Mouse (Mus musculus) forebrain, embryonic 16.5 days (tissue): ENCODE results near the gene Dpm1. TPM values are rescaled to one million over a fixed set of nuclear protein-coding genes. Genes with fewer than 3 reads are reported as not detected.
A peak's percentile ranks its signal among the peaks of the same experiment; 100 is the strongest.

Experiments used
- ATAC-seq: fragments of 200-750 bp; cut with Nextera tagmentation; 2 replicates; pipeline ENCODE4 v1.8.0; 2017; ENCODE audit warnings: mild to moderate bottlenecking, moderate library complexity
- H3K27ac ChIP-seq: fragments of 300-500 bp; sonication (generic); 2 replicates; pipeline ENCODE4 v1.5.1; 2014; ENCODE audit warnings: low read length, control low read depth
- H3K27me3 ChIP-seq: fragments of 300-500 bp; sonication (generic); replicated peaks from 2 replicates; pipeline ENCODE4 v1.6.1; 2014; ENCODE audit warnings: low read length; ENCODE audit not compliant: control insufficient read depth, insufficient read depth
- H3K36me3 ChIP-seq: fragments of 300-500 bp; sonication (generic); 2 replicates; pipeline ENCODE4 v1.6.1; 2014; ENCODE audit not compliant: control insufficient read depth, insufficient read depth
- H3K4me1 ChIP-seq: fragments of 300-500 bp; sonication (generic); replicated peaks from 2 replicates; pipeline ENCODE4 v1.6.1; 2014; ENCODE audit warnings: low read length; ENCODE audit not compliant: control insufficient read depth, insufficient read depth
- H3K4me2 ChIP-seq: fragments of 300-500 bp; sonication (generic); 2 replicates; pipeline ENCODE4 v1.6.1; 2014; ENCODE audit warnings: mild to moderate bottlenecking, low read length, control low read depth
- H3K4me3 ChIP-seq: fragments of 300-500 bp; sonication (generic); replicated peaks from 2 replicates; pipeline ENCODE4 v1.5.1; 2014; ENCODE audit warnings: mild to moderate bottlenecking, low read length, control low read depth
- H3K9ac ChIP-seq: fragments of 300-500 bp; sonication (generic); replicated peaks from 2 replicates; pipeline ENCODE4 v1.6.1; 2014; ENCODE audit warnings: low read depth, low read length, control low read depth
- H3K9me3 ChIP-seq: fragments of 300-500 bp; sonication (generic); 2 replicates; pipeline ENCODE4 v1.6.1; 2016; ENCODE audit warnings: low read length; ENCODE audit not compliant: control insufficient read depth
- WGBS: fragments of 180-500 bp; shearing (Covaris S2); extraction: QIAGEN DNeasy Blood & Tissue Kit; methylation state at CpG from one replicate; pipeline ENCODE4 v1.1.7; 2014; 5-methylcytosine and 5-hydroxymethylcytosine counted together
- polyA plus RNA-seq: library from polyadenylated mRNA; unstranded; fragments of >200 nt; fragmentation: Nextera tagmentation; extraction: Ambion mirVana; gene quantifications from 2 replicates; pipeline ENCODE4 v1.2.1, GENCODE M21; 2015

Gene Dpm1
- 56.1 and 65.9 TPM in 2 replicates for polyA plus RNA-seq

GRCm38 (mm10) chr2:168230026-168230728, at the start of gene Dpm1, which contains the start of the genes Gm20716 and Mocs3:
Gene Dpm1 (minus strand): TSS chr2:168230591.
Gene Gm20716 (minus strand): TSS chr2:168230364.
Gene Mocs3 (plus strand): TSS chr2:168230622.
- peak within 1 kb of the TSS; percentile 81 for H3K9ac ChIP-seq
- H3K4me1 ChIP-seq: peaks cover 33% of the 10 kb centered on the region
- peak within 1 kb of the TSS; percentile 95 for H3K4me2 ChIP-seq
- peaks cover 15% of the 10 kb centered on the region for H3K36me3 ChIP-seq
- H3K9me3 ChIP-seq: no peaks in the 10 kb centered on the region
- peak within 1 kb of the TSS; percentile 94 for H3K4me3 ChIP-seq
- H3K27me3 ChIP-seq: no peaks in the 10 kb centered on the region
- WGBS: under 1% methylated on average over 68 of the region's 73 CpGs
- peak within 1 kb of the TSS; percentile 97 for H3K27ac ChIP-seq
- ATAC-seq: peak; percentile 92

- no peaks in the 10 kb centered on the region for H3K27me3 ChIP-seq
- no peak overlapping the region for H3K4me3 ChIP-seq
- H3K9me3 ChIP-seq: no peaks in the 10 kb centered on the region
- H3K4me1 ChIP-seq: peaks cover 17% of the 10 kb centered on the region
- H3K9ac ChIP-seq: no peak overlapping the region
- H3K27ac ChIP-seq: no peak overlapping the region
- H3K4me2 ChIP-seq: no peak overlapping the region
- WGBS: 12% methylated on average over 11 of the region's 11 CpGs
- no peaks in the 10 kb centered on the region for H3K36me3 ChIP-seq
- peak; percentile 7; the same call in 1 of the 2 replicates for ATAC-seq
Observed at GRCm38 (mm10) chr2:168274374-168274935, 44.1 kb upstream of the Dpm1 start.

- 48% methylated on average over 9 of the region's 9 CpGs for WGBS
- ATAC-seq: no peak
- Histone ChIP-seq H3K9me3 (no peaks in the 10 kb centered on the region), H3K36me3 (no peaks in the 10 kb centered on the region), H3K4me1 (peaks cover 11% of the 10 kb centered on the region), H3K27ac (no peak overlapping the region), H3K4me3 (no peak overlapping the region), H3K4me2 (no peak overlapping the region), H3K9ac (no peak overlapping the region), H3K27me3 (no peaks in the 10 kb centered on the region)
Observed at GRCm38 (mm10) chr2:168273387-168273786, 43.0 kb upstream of the Dpm1 start.

- Histone ChIP-seq H3K4me1 (peaks cover 2% of the 10 kb centered on the region; the same call in 1 of the 2 replicates), H3K9ac (no peak overlapping the region), H3K4me2 (no peak overlapping the region), H3K4me3 (no peak overlapping the region), H3K9me3 (no peaks in the 10 kb centered on the region), H3K27me3 (no peaks in the 10 kb centered on the region), H3K36me3 (no peaks in the 10 kb centered on the region; the same call in 1 of the 2 replicates), H3K27ac (no peak overlapping the region)
- 41% methylated on average over 7 of the region's 7 CpGs for WGBS
- no peak for ATAC-seq
Observed at GRCm38 (mm10) chr2:168268033-168268432, 37.6 kb upstream of the Dpm1 start.

GRCm38 (mm10) chr2:168260900-168261299, 30.5 kb upstream of the Dpm1 start:
- ATAC-seq: no peak
- no peaks in the 10 kb centered on the region for H3K4me1 ChIP-seq
- H3K9ac ChIP-seq: no peak overlapping the region
- H3K36me3 ChIP-seq: no peaks in the 10 kb centered on the region
- no peak overlapping the region for H3K4me2 ChIP-seq
- no peaks in the 10 kb centered on the region for H3K27me3 ChIP-seq
- H3K9me3 ChIP-seq: no peaks in the 10 kb centered on the region
- no peak overlapping the region for H3K27ac ChIP-seq
- H3K4me3 ChIP-seq: no peak overlapping the region
- WGBS: 90% methylated on average over 10 of the region's 10 CpGs

GRCm38 (mm10) chr2:168260124-168260523, 29.7 kb upstream of the Dpm1 start:
- Histone ChIP-seq H3K4me2 (no peak overlapping the region), H3K9me3 (no peaks in the 10 kb centered on the region), H3K27me3 (no peaks in the 10 kb centered on the region), H3K4me1 (no peaks in the 10 kb centered on the region), H3K27ac (no peak overlapping the region), H3K4me3 (no peak overlapping the region), H3K9ac (no peak overlapping the region), H3K36me3 (no peaks in the 10 kb centered on the region)
- no peak for ATAC-seq
- 90% methylated on average over 3 of the region's 3 CpGs for WGBS

- H3K27ac ChIP-seq: no peak overlapping the region
- no peak overlapping the region for H3K4me2 ChIP-seq
- H3K36me3 ChIP-seq: no peaks in the 10 kb centered on the region
- no peaks in the 10 kb centered on the region for H3K27me3 ChIP-seq
- 88% methylated on average over 8 of the region's 8 CpGs for WGBS
- no peak overlapping the region for H3K9ac ChIP-seq
- H3K4me3 ChIP-seq: no peak overlapping the region
- peaks cover 7% of the 10 kb centered on the region for H3K4me1 ChIP-seq
- ATAC-seq: no peak
- H3K9me3 ChIP-seq: no peaks in the 10 kb centered on the region
Observed at GRCm38 (mm10) chr2:168259046-168259445, 28.7 kb upstream of the Dpm1 start.

- Histone ChIP-seq H3K9ac (no peak overlapping the region), H3K9me3 (no peaks in the 10 kb centered on the region), H3K27ac (no peak overlapping the region), H3K4me1 (peaks cover 18% of the 10 kb centered on the region), H3K36me3 (no peaks in the 10 kb centered on the region), H3K4me3 (no peak overlapping the region), H3K27me3 (no peaks in the 10 kb centered on the region), H3K4me2 (no peak overlapping the region)
- ATAC-seq: no peak
- 93% methylated on average over 4 of the region's 4 CpGs for WGBS
Observed at GRCm38 (mm10) chr2:168257188-168257587, 26.8 kb upstream of the Dpm1 start.

- Histone ChIP-seq H3K9me3 (no peaks in the 10 kb centered on the region), H3K27ac (no peak overlapping the region), H3K4me1 (peaks cover 18% of the 10 kb centered on the region), H3K27me3 (no peaks in the 10 kb centered on the region), H3K36me3 (no peaks in the 10 kb centered on the region), H3K9ac (no peak overlapping the region), H3K4me3 (no peak overlapping the region), H3K4me2 (no peak overlapping the region)
- no peak for ATAC-seq
- 83% methylated on average over 3 of the region's 3 CpGs for WGBS
Observed at GRCm38 (mm10) chr2:168256506-168256905, 26.1 kb upstream of the Dpm1 start.
